Mouse (Mus musculus): ENCODE results near the gene Gas8.
"Not testable (repeated sequence)": the region's sequence is repeated elsewhere in the genome, so short reads cannot be mapped to it uniquely, and the experiment has no call there.

Gene Gas8

DNA sequence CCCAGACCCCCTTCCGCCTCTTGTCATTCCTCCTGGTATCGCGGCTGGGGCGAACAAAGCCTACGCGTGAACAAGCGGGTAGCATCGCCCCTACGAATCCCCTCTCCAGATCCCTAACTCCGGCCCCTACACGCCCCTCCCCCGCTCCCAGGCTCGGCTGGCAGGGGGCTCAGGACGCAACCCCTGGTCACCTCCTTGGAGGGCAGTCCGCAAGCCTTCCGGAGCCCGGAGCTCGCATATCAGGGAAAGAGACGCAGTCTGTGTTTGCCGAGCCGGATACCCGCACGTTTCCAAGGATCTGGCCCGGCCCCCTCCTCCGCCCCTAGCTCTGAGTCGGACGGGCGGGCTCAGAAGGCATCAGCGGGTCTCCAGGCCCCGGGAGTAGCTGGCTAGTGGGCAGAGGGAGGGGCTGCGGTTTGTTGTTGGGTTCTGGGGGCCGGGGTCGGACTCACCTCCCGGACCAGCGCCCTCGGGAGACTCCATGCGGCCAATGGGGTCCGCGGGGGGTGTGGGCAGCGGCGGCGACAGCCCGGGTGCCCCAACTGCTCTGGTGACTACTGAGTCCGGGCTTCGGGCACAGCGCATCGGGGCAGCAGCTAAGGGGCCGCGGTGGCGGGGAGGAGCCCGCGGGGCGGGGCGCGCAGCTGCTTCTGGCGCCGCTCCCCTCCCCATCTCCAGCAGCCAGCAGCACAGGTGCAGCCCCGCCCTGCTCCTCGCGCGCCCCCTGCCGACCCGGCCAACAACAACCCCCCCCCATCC, 3.7 kb upstream of the Gas8 start, which contains the start of gene Dbndd1:
TSS of gene Dbndd1 (minus strand) at position 683 of the 759 bp plus-strand sequence.
- in situ Hi-C loops (cut with MboI, MseI): no loop called here

DNA sequence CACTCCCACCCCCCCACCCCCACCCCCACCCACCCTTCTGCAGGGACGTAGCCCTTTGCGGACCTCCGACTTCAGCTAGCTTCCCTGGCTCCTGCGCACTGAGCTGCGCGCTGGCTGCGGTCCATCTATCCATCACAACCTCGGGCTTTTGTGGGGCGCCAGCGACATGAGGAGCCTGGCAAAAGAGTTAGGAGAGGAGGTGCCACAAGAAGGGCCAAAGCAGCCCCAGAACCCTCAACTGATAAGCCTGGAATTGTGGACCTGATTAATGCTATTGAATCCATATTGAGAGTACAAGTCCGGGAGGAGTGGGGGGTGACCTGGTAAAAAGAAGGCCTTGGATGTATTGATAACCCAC, 3.1 kb upstream of the Gas8 start:
- in situ Hi-C loops (cut with MboI, MseI): no loop called here

DNA sequence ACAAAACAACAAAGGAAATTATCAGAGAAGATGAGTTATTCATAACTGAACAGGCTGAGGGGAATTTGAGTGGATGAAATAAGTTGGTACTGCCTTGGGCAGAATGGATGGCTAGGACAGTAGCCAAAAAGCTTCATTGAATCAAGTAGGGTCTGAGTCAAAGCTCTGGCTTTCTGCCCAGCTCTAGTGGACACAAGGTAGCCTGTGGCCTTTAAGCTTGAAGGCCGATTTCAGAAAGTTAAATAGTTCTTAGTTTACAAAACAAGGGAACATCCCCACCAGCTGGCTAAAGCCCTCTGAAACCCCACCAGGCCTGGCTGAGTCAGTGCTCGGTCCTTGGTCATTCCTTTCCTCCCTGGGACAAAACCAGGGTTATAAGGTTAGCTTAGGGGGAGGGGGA, 2.0 kb upstream of the Gas8 start:
- in situ Hi-C loops (cut with MboI, MseI): no loop called here

DNA sequence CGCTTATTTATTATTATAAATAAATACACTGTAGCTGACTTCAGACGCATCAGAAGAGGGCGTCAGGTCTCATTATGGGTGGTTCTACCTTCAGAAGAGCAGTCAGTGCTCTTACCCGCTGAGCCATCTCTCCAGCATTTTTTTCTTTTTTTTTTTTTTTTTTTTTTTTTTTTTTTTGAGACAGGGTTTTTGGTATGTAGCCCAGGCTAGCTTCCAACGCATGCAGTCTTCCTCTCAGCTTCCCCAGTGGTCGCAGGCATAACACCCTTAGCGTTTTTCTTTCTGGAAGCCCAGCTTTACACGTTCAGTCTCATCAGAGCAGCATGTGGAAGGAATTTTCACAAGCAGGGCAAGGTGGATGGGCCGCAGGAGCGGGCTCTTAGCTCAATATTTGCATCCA, 462 bp upstream of the Gas8 start:
- in situ Hi-C loops (cut with MboI, MseI): no loop called here

DNA sequence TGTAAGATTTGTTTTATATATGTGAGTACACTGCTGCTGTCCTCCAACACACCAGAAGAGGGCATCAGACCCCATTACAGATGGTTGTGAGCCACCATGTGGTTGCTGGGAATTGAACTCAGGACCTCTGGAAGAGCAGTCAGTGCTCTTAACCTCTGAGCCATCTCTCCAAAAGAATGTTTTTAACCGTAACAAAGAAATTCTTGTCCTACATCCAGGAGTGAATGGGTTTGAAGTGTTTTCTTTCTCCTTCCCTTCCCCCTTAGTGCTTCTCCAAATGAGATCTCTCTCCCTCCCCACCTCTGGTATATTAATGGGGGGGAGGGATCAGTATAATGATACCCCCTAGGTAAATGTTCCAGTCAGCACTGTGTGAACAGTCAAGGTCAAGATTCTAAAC, 1.4 kb downstream of the Gas8 start:
- in situ Hi-C loops (cut with MboI, MseI): not testable (repeated sequence)

DNA sequence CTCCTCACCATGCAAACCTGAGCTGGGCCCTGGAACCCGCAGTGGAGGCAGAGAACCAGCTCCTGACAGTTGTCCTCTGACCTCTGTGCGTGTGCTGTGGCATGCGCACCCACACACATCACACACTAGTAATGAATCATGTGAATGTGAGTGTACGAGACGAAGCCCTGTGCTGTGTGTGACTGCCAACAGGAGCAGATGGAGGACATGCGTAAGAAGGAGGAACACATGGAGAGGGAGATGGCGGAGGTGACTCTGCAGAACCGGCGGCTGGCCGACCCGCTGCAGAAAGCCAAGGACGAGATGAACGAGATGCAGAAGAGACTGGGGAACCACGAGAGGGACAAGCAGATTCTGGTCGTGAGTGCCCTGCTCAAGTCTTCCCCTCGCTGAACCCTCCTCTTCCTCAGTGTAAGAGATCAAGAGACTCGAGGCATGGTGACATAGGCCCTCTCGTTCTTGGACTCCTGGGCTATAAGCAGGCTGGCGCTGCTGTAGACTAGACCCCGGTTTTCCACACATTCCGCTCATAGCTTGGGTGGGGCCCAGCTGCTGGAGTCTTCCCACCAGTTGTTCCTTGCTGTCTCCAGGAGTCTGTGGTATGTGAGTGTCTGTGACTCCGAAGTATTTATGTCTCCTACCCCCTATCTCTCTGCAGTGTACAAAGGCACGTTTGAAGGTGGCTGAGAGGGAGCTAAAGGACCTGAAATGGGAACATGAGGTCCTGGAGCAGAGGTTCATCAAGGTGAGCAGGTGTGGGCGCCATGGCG, 9.3 kb downstream of the Gas8 start:
- in situ Hi-C loops (cut with MboI, MseI): loop anchor here (5.0 kb wide), 2 partner anchors 49 to 94 kb away; no protein-coding TSS in a partner anchor

DNA sequence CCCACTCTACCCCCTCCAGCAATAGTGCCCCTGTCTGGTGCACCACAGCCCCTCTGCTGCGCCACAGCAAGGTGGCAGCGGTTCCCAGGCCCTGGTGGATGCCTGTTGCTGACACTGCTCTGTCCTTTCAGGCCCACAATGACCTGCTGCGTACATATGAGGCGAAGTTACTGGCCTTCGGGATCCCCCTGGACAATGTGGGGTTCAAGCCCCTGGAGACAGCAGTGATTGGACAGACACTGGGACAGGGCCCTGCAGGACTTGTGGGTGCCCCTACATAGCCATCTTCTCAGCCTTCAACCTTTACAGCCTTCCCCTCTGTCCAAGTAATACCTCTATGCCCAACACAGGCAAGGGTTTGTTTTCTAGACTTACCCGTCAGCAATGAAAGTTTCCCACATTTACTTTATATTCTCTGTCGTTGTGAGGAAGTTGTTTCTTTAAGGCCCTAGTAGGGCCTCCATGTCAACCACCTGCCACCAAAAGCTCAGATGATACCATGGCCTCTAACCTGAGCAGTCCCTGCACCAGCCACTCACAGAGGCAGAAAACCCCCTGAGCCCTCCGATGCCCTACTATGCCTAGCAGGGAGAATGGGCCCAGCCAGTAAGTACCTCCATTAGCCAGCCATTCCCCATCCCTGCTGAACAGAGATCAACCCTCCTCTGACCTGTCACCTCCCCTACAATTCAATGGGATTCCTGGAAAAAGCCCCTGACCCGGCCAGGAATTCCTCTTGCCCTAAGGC, 17.8 kb downstream of the Gas8 start:
- in situ Hi-C loops (cut with MboI, MseI): loop anchor here (5.0 to 10.0 kb wide), 2 partner anchors 68 to 81 kb away; no protein-coding TSS in a partner anchor

DNA sequence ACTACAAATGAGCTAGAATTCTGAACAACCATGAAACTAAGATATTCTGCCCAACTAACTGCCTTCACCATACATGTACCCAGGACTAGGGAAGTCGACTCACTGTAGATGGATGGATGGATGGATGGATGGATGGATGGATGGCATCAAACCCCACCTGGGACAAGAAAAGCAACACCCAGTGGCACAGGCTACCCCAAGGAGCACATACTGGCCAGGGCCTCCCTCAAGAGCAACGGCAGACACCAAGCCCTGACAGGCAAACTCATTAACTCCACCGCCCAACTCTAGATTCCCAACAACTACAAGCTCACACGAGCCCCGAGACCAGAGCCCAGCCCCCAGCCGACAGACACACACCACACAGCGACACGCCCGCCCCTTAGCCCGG, 18.4 kb downstream of the Gas8 start:
- in situ Hi-C loops (cut with MboI, MseI): loop anchor here (5.0 to 10.0 kb wide), 2 partner anchors 68 to 80 kb away; no protein-coding TSS in a partner anchor

DNA sequence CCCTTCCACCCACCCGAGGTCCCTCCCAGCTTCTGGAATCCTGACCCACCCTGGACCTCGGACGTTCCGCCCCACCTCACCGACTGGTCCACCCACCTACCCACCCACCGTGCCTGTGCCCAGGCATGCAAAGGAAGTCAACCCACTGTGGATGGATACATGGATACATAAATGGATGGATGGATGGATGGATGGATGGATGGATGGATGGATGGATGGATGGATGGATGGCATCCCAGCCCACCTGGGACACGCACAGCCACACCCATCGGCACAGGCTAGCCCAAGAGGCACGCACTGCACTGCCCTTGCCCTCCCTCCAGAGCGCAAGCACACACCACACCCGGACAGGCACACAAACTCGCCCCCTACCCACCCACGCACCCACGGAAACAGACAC, 19.0 kb downstream of the Gas8 start:
- in situ Hi-C loops (cut with MboI, MseI): loop anchor here (5.0 to 10.0 kb wide), 2 partner anchors 67 to 80 kb away; no protein-coding TSS in a partner anchor

DNA sequence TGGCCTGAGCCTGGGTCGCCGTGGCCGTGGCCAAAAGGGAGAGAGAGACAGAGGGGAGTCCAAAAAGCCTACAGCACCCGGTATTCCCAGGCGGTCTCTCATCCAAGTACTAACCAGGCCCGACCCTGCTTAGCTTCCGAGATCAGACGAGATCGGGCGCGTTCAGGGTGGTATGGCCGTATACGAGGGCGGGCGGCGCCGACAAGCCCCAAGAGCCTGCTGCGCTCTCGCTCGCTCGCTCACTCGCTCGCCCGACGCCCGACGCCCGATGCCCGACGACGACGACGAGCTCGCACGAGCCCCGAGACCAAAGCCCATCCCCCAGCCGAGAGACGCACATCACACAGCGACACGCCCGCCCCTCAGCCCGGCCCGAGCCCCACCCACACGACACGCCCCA, 45.6 kb downstream of the Gas8 start:
- in situ Hi-C loops (cut with MboI, MseI): loop anchor here (25.0 kb wide), 4 partner anchors 698 to 1977 kb away; partner anchors contain the start of genes Cdt1 (in 1 of the 2), Cyba (in 1 of the 2), Fbxo31 (in 1 of the 2) and Map1lc3b (in 1 of the 2)

DNA sequence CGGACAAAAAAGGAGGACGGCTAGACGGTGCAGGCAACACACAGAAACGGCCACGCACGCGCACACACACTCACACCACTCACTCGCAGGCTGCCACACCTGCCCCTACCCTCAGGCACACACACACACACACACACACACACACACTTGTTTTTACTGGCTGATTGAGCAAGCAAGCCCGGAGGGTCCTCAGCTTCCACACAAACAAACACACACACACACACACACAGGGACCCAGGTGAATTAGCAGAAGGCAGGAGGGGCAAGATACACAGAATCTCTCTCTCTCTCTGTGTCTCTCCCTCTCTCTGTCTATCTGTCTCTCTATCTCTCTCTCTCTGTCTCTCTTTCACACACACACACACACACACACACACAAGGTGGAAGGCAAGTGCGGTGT, 56.8 kb downstream of the Gas8 start:
- in situ Hi-C loops (cut with MboI, MseI): loop anchor here (5.0 to 10.0 kb wide), 3 partner anchors 43 to 351 kb away; partner anchors contain the start of gene Cdk10 (in 1 of the 2)
